Mouse (Mus musculus): ENCODE data around the gene Ano3.

DNA sequence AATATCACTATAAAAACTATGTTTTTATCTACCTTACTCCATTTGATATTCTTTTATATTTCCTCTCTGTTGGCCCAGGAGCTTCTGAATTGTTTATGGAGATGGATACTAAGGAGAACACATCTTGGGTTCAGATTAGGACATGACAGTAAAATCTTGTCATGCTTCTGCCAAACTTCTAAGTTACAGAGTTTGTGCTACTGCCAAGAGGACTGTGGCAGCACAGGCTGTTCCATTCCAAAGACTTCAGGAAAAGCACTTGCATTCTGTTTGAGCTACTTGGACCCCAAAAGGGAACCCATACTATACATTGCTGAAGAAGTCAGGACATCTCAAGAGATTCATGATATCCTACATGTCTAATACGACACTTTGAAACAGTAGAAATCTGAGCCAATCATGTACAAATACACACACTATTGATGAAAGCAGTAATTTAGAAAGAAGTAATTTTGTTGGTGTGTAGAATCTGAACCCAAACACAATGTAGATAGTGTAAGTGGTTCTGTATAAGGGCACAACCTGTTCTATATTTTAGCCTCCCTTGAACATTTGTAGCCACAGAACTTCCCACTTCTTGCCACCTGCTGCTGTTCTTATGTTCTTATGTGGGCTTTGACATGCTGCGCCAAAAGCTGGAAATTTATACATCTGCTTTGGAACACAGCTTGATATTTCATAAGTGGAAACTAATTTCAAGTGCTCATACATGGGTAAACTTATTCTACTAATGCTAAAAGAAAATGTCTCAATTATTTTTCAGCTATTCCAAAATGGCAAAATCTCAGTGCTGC is 54.0 kb downstream of the Ano3 start:
- TF ChIP-seq TAL1 (IDR thresholded peaks at IDR 0.05; ENCODE audit: low read length) (no peak), GATA1 (IDR thresholded peaks at IDR 0.05; ENCODE audit: low read length) (no peak)

Data from erythroblast, embryonic 14.5 days (primary cell).